Mouse (Mus musculus) ES-E14 (cell line): Measurements from ENCODE around the gene Zfp560. TPM values are rescaled to one million over a fixed set of nuclear protein-coding genes. Genes with fewer than 3 reads are reported as not detected.

Experiments used
- DNase-seq: peaks from one replicate; pipeline ENCODE4 v3.0.0-alpha.2; 2013; ENCODE audit warnings: low read depth, low spot score
- H3K27ac ChIP-seq: 2 replicates; pipeline ENCODE4 v1.5.1; 2012; ENCODE audit warnings: low read depth, mild to moderate bottlenecking, low read length, moderate library complexity, mixed read lengths; ENCODE audit not compliant: poor library complexity, insufficient read depth, severe bottlenecking
- H3K36me3 ChIP-seq: 2 replicates; pipeline ENCODE4 v1.6.1; 2012; ENCODE audit warnings: mild to moderate bottlenecking, low read length, moderate library complexity, mixed read lengths; ENCODE audit not compliant: control insufficient read depth, poor library complexity, insufficient read depth, severe bottlenecking
- H3K4me1 ChIP-seq, 2 experiments: fragments of 150-350 bp in 1 of 2; sonication (generic) in 1 of 2; 2 replicates each; pipeline ENCODE4 v1.6.1; 2012; ENCODE audit warnings: low read length in 2 of 2, mild to moderate bottlenecking in 1 of 2, mixed read lengths in 1 of 2; ENCODE audit not compliant: control insufficient read depth in 2 of 2, insufficient read depth in 2 of 2, poor library complexity in 1 of 2
- H3K4me3 ChIP-seq, 2 experiments: fragments of 150-350 bp in 1 of 2; sonication (generic) in 1 of 2; 2 replicates each; pipeline ENCODE4 v1.5.1; 2012; ENCODE audit warnings: low read length in 2 of 2, low read depth in 1 of 2, mild to moderate bottlenecking in 1 of 2, mixed read lengths in 1 of 2; ENCODE audit not compliant: insufficient read depth in 1 of 2, poor library complexity in 1 of 2, severe bottlenecking in 1 of 2
- H3K9ac ChIP-seq: 2 replicates; pipeline ENCODE4 v1.6.1; 2012; ENCODE audit warnings: low read depth, mild to moderate bottlenecking, low read length, mixed read lengths; ENCODE audit not compliant: poor library complexity, insufficient read depth, severe bottlenecking
- H3K9me3 ChIP-seq: fragments of 150-350 bp; sonication (generic); 2 replicates; pipeline ENCODE4 v1.6.1; 2012; ENCODE audit warnings: low read depth, mild to moderate bottlenecking, low read length; ENCODE audit not compliant: control insufficient read depth, insufficient read depth
- CHD2 ChIP-seq: IDR thresholded peaks from 2 replicates; pipeline ENCODE4 v1.6.1; 2014; ENCODE audit warnings: mild to moderate bottlenecking, low read depth, low read length, inconsistent platforms
- HCFC1 ChIP-seq: IDR thresholded peaks from 2 replicates; pipeline ENCODE4 v1.6.1; 2012; ENCODE audit warnings: low read length, inconsistent platforms, borderline replicate concordance; ENCODE audit not compliant: insufficient read depth
- MAFK ChIP-seq: IDR thresholded peaks from 2 replicates; pipeline ENCODE4 v1.6.1; 2014; ENCODE audit warnings: mild to moderate bottlenecking, low read depth, low read length, inconsistent platforms; ENCODE audit not compliant: insufficient read depth
- ZC3H11A ChIP-seq: IDR thresholded peaks from 2 replicates; pipeline ENCODE4 v1.6.1; 2012; ENCODE audit warnings: low read depth, mild to moderate bottlenecking, inconsistent platforms, low read length, borderline replicate concordance
- ZNF384 ChIP-seq: IDR thresholded peaks from 2 replicates; pipeline ENCODE4 v1.6.1; 2012; ENCODE audit warnings: low read depth, low read length, inconsistent platforms
- in situ Hi-C, 2 experiments: fragments of 600-800 bp; cut with MboI; formaldehyde crosslinking; loops; one replicate each; pipeline ENCODE4 v1.15.1; 2025; ENCODE audit warnings: low sequenced_read_pairs in 2 of 2, inconsistent platforms in 1 of 2; ENCODE audit not compliant: unreplicated experiment in 2 of 2
- total RNA-seq: library from RNA; depleted of rRNA; stranded (reverse); fragments of 300-350 nt; gene quantifications from 2 replicates; pipeline ENCODE4 v1.2.3, GENCODE M21; 2012

Gene Zfp560
- total RNA-seq, 1 experiment: 14.2 TPM

GRCm38 (mm10) chr9:20383659-20384058 lies 1.3 kb downstream of the Zfp560 start:
- H3K27ac ChIP-seq: no peak overlapping the region
- H3K9ac ChIP-seq: no peak overlapping the region
- H3K9me3 ChIP-seq: no peaks in the 10 kb centered on the region
- H3K4me1 ChIP-seq: no peaks in the 10 kb centered on the region
- TF ChIP-seq MAFK: 0 out of 2 replicates have a peak, but pooled peaks have one; percentile 5
- no peak for TF ChIP-seq CHD2
- in situ Hi-C loops: no loop called here
- DNase-seq: no peak
- no peak overlapping the region for H3K4me3 ChIP-seq
- H3K36me3 ChIP-seq: no peaks in the 10 kb centered on the region

GRCm38 (mm10) chr9:20374712-20375111 lies 10.3 kb downstream of the Zfp560 start:
- Histone ChIP-seq H3K36me3 (no peaks in the 10 kb centered on the region), H3K27ac (no peak overlapping the region)
- in situ Hi-C loops: no loop called here

DNA sequence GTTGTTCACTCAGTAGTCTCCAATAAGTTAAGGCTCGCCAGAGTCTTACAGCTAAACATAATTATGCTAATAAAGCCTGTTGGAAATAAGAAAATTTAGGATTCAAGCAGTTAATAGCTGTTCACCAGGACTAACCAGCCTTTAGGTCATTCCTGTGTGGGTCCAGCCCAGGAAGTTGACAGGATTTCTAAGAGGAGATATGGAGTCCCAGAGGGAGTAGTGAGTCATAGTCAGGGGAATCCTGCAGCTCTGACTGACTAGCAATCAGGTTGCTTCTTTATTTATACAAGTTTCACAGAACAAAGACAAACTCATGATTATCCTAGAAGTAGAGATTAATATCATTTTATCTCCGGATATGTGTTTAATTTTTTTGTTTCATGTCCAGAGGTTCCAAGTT lies 17.7 kb downstream of the Zfp560 start:
- no peaks in the 10 kb centered on the region for H3K9me3 ChIP-seq
- TF ChIP-seq MAFK (no peak), HCFC1 (no peak), ZC3H11A (no peak), CHD2 (no peak)
- H3K4me3 ChIP-seq: no peak overlapping the region
- H3K27ac ChIP-seq: no peak overlapping the region
- H3K4me1 ChIP-seq: no peaks in the 10 kb centered on the region
- in situ Hi-C loops: no loop called here
- H3K9ac ChIP-seq: no peak overlapping the region
- no peak for DNase-seq
- H3K36me3 ChIP-seq: no peaks in the 10 kb centered on the region

More at GRCm38 (mm10) chr9:20374712-20375111, 10.3 kb downstream of the Zfp560 start:
- no peaks in the 10 kb centered on the region for H3K9me3 ChIP-seq
- no peak overlapping the region for H3K9ac ChIP-seq
- TF ChIP-seq ZC3H11A: no peak
- no peak for TF ChIP-seq CHD2
- no peak for TF ChIP-seq MAFK
- TF ChIP-seq HCFC1: no peak
- TF ChIP-seq ZNF384: no peak
- DNase-seq: peak; percentile 13
- no peaks in the 10 kb centered on the region for H3K4me1 ChIP-seq
- H3K4me3 ChIP-seq: no peak overlapping the region

- DNase-seq: peak; percentile 3
- no peak overlapping the region for H3K27ac ChIP-seq
- H3K9ac ChIP-seq: no peak overlapping the region
- H3K36me3 ChIP-seq: no peaks in the 10 kb centered on the region
- TF ChIP-seq HCFC1: no peak
- no peak for TF ChIP-seq MAFK
- no peak for TF ChIP-seq ZNF384
- no peak for TF ChIP-seq CHD2
- no peak for TF ChIP-seq ZC3H11A
- no peaks in the 10 kb centered on the region for H3K4me1 ChIP-seq
- in situ Hi-C loops: no loop called here
- H3K9me3 ChIP-seq: no peaks in the 10 kb centered on the region
- H3K4me3 ChIP-seq: no peak overlapping the region
Measured at GRCm38 (mm10) chr9:20348501-20348900, 36.5 kb downstream of the Zfp560 start.

- in situ Hi-C loops: no loop called here
- no peak within 1 kb of the TSS for H3K9ac ChIP-seq
- no peak within 1 kb of the TSS for H3K27ac ChIP-seq
- no peak within 1 kb of the TSS for H3K4me3 ChIP-seq
- no peaks in the 10 kb centered on the region for H3K9me3 ChIP-seq
- H3K4me1 ChIP-seq: no peaks in the 10 kb centered on the region
- no peaks in the 10 kb centered on the region for H3K36me3 ChIP-seq
- no peak for TF ChIP-seq ZC3H11A
- TF ChIP-seq ZNF384: no peak
- TF ChIP-seq MAFK: no peak
- no peak for TF ChIP-seq CHD2
- TF ChIP-seq HCFC1: no peak
- no peak for DNase-seq
Measured at GRCm38 (mm10) chr9:20335994-20336393, 49.0 kb downstream of the Zfp560 start, which contains the start of gene Olfr18. TSS of gene Olfr18 (minus strand) at chr9:20336094.
